Mouse (Mus musculus) spleen, postnatal 36 days (tissue): Measurements from ENCODE around the gene Tada2b.

Source experiments
- DNase-seq, 2 experiments: peaks; one replicate each; pipeline ENCODE4 v3.0.0; 2022; ENCODE audit warnings: low spot score in 2 of 2, mixed read lengths in 1 of 2

Tada2b gene

GRCm38 (mm10) chr5:36446166-36446890 lies 37.8 kb downstream of the Tada2b start:
- no peak for DNase-seq

- DNase-seq: no peak
Measured at GRCm38 (mm10) chr5:36445028-36445427, 39.1 kb downstream of the Tada2b start.

- DNase-seq: no peak
Measured at GRCm38 (mm10) chr5:36444611-36445010, 39.5 kb downstream of the Tada2b start.

GRCm38 (mm10) chr5:36440741-36441140 lies 43.3 kb downstream of the Tada2b start:
- DNase-seq: no peak

- no peak for DNase-seq
Measured at GRCm38 (mm10) chr5:36436858-36437257, 47.2 kb downstream of the Tada2b start.

DNA sequence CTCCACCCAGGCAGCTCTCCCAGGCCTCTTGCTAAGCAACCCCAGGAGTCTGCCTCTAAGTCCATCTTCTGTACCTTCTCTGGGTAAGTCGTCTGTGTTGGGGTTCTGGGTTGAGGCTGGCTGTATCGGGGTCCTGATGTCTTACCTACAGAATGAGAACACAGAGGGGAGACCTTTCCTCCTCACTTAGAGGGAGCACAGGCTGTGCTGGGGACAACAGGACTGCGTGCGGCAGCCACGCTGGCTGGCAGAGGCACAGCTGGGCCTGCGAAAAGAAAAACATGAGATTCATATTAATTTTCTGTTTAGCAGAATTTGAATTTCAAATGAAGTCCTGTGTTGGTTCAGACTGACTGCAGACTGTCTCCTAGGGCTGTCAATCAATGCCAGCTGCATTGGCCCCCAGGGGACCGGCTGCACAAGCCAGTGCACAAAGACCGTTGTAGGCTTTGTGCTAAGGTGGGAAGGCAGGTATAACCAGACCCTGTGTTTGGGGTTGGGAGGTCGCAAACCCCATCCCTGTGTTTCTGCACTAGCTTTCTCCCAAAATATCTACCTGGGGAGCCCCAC lies 49.6 kb downstream of the Tada2b start:
- DNase-seq: peak; percentile 26 to 32

- no peak for DNase-seq
Measured at GRCm38 (mm10) chr5:36431711-36432110, 52.4 kb downstream of the Tada2b start.

GRCm38 (mm10) chr5:36429551-36429950 lies 54.5 kb downstream of the Tada2b start:
- no peak for DNase-seq

DNA sequence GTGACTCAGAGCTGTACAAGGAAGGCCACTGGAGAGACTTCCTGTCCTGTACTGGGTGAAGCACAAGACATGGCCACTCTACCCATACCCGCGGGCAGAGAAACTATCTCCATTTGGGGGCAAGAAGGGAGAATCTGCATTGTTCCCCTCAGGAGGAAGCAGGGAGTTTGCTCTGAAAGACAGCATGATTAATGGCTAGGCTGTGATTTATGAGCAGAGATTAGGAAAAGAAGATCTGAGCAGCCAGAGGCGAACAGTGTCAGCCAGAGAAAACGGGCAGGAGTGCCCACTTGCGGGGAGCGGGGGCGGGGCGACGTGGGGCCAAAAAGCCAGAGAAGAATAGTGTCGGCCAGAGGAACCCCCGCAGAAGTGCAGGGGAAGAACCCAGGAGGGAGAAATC lies 56.3 kb downstream of the Tada2b start:
- no peak for DNase-seq

- DNase-seq: no peak
Measured at GRCm38 (mm10) chr5:36426404-36426803, 57.7 kb downstream of the Tada2b start.

DNA sequence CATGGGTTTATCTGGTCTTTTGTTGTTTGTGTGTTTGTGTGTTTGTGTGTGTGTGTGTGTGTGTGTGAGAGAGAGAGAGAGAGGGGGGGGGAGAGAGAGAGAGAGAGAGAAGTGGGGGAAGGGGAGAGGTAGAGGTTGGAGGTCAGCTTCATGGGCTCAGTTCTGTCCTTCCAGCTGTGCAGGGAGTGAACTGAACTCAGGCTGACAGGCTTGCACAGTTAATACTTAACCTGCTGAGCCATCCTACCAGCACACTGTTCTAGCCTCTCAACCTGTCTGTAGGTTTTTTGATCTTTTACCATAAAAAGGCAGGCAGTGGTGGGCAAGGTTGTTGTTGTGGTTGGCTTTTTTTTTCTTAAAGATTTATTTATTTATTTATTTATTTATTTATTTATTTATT lies 59.4 kb downstream of the Tada2b start:
- no peak for DNase-seq
